Mouse (Mus musculus) v-Abl transformed pro-B cells (cell line): ENCODE data around the gene Zbtb32.

Experiments
- in situ Hi-C, 2 experiments: fragments of 400-800 bp; cut with MboI; formaldehyde crosslinking; loops; one replicate each; pipeline ENCODE4 v1.15.1; 2025; ENCODE audit not compliant: unreplicated experiment in 2 of 2

Gene Zbtb32

DNA sequence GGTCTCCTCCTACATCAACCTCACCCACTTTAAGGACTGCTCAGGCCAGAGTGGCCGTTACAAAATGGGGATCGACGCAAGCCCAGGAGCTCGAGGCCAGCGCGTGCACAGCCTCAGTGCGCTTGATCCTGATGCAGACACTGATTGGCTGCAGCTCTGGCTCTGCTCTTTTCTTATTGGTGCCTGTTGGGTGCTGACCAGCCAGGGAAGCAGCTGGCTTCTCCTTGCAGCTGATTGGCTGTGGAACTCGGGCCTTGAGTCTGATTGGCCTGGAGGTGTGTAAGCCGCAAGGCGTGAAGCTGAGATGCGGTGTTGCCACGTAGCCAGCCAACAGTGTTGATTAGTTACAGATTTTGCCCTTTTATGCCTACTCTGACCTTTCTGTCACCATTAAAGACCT lies at the start of gene Zbtb32:
Gene Zbtb32 (minus strand): TSS at position 124 of the 400 bp plus-strand sequence.
- in situ Hi-C loops: no loop called here

DNA sequence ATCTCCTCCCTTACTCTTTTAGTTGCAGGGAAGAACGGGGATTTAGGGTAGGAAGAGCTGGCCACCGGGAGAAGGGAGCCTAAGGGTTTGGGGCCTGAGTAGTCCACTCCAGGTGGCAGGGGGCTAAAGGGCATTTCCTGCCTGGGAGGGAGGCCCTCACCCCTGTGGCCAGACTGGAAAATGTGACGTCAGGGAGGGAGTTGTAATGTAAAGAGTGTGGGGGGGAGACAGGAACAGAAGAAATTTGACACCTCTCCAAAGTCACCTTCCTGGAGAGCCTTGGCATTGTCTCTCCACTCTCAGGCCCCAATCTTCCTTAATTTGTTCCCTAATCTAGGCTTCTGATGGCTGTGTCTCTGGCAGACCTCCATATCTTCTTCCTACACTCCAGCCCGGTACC lies 40.4 kb upstream of the Zbtb32 start:
- in situ Hi-C loops: no loop called here

DNA sequence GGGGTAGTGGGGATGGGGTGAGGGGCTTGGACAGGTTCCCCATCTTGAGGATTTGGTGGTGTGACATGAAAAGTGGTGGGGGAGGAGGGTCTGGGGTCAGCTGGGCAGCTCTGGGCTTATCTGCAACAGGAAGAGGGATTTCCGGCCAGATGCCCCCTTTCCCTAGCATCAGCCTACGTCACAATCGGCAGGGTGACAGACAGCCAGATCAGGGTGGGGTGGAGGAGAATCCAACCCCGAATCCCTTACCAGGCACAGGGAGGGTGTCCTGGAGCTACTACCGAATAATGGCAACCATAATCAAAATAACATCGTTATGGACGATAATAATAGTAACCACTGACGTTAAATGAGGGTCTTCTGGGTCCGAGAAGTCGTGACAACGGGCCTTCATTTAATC lies 37.7 kb upstream of the Zbtb32 start:
- in situ Hi-C loops: no loop called here

DNA sequence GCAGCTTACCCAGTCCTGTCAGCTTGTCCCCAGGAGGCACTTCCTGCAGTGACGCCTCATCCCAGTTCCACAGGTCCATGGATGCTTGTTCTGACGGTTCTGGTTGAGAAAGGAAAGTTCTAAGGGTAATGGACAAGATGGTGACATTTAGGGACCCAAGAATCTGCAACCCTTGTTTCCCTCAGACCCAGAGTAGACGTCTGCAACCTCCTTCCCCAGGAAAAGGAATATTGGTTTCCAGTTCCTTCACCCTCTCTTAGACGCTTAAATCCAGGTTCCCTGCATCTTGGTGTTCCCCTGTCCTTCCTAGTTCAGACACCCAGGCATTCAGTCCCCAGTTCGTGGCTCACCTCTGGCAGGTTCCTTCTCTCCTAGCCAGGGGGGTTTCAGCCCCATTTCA lies 37.0 kb upstream of the Zbtb32 start, which contains the start of gene Etv2:
Gene Etv2 (minus strand): TSS at position 101 of the 400 bp plus-strand sequence.
- in situ Hi-C loops: no loop called here

DNA sequence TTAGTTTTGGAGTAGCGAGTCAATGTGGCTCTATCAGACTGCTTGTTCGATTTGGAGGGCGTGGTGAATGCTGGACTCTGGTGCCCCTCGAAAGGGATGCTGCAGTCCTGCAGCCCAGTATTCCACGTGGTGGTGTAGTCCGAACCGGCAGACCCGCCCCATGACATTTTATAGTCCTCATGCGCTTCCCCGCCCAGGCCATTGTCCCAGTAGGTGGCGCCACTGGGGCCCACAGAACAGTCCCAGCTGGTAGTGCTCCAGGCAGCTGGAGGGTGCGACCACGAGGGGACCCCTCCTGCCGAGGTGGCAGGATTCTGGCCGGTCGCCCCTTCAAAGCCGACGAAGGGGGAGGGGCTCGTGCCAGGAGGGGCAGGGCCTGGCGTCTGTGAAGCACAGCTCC lies 35.9 kb upstream of the Zbtb32 start:
- in situ Hi-C loops: no loop called here

DNA sequence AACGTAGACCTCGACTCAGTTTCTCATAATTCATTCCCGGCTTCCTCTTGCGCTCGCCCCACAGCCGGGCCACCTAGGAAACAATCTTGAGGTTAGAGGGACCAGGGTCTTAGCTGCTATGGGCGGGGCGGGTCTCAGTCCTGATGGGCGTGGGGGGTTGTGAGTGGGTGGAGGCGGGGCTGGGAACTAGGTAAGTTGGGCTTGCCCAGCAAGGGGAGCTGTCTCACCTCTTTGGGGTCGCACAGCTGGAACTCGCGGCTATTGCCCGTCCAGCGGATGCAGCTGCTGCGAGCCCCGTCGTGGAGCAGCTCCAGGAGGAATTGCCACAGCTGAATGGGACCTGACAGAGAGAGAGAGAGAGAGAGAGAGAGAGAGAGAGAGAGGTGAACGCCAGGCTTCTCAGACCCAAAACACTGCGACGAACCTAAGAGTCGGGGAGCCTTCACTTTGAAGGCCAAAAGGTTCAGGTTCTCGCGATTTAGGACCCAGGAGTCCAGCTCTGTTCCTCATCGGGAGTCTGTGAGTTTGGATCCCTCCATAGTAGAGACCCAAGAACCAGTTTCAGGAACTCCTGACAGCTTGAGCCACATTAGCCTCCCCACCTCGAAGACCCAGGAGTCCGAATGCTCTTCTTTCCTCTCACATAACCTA lies 35.2 kb upstream of the Zbtb32 start:
- in situ Hi-C loops: no loop called here

DNA sequence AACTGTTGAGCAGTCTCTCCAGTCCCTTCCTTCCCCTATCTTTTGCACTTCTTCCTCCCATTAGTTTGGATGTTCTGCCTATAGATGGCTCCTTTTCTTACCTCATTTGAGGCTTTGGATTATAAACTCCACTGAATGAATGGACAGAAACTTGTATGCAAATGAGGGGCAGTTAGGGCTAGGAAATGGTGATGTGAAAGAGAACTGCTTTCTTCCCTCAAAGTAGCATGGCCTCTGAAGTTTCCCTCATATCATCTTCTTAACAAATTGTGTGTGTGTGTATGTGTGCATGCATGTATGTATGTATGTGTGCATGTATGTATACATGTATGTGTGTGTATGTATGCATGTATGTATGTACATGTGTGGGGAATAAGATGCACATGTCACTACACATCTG lies 30.3 kb upstream of the Zbtb32 start:
- in situ Hi-C loops: no loop called here

DNA sequence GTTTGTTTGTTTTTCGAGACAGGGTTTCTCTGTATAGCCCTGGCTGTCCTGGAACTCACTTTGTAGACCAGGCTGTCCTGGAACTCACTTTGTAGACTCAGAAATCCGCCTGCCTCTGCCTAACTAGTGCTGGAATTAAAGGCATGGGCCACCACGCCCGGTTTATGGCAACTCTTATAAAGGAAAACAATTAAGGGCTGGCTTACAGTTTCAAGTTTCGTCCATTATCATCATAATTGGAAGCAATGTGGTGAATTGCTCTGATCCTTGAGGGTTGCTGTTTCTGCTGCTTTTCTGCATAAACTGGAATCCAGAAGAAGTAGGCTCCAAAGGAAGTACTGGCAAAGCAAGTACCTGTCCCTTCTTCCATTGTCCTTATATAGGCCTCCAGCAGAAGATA lies 27.9 kb upstream of the Zbtb32 start:
- in situ Hi-C loops: no loop called here

DNA sequence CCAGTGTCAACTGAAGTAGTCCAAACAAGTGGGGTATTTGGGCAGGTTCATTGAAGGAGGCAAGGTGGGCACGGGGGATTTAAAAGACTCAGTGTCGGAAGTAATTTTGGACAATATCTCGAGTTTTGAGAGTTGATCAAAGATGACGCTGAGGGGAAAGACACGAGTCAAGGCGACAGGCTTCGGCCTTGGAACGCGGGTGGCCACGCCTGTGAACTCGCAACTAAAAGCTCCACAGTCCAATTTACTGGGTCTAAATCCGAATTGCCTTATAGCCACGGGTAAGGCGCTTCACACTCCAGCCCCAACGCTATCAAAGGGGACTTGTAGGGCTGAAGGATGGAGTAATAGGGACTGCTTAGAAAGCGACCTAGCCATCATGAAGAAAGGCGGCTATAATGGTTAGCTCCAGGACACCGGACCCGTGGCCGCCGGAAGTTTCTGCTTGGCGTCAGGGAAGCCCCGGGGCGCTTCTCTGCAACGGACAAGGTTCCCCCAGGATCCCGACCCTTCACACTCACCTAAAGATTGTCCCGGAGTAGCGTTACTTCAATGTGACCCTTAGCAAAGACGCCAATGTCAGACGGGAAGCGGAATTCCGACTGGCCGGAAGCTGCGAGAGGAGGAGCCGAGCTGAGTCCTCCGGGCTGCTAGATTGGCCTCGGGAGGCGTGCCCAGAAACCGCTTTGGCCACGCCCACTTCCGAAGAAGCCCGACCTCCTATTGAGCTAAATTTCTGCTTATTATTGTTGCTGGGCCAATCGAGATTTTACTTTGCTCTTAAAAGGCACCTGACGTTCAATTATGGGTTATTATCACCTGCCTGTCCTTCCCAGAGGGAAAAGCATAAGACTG lies 27.0 kb upstream of the Zbtb32 start, which contains the start of gene Cox6b1:
Gene Cox6b1 (minus strand): TSS at position 622 of the 855 bp plus-strand sequence.
- in situ Hi-C loops: no loop called here

DNA sequence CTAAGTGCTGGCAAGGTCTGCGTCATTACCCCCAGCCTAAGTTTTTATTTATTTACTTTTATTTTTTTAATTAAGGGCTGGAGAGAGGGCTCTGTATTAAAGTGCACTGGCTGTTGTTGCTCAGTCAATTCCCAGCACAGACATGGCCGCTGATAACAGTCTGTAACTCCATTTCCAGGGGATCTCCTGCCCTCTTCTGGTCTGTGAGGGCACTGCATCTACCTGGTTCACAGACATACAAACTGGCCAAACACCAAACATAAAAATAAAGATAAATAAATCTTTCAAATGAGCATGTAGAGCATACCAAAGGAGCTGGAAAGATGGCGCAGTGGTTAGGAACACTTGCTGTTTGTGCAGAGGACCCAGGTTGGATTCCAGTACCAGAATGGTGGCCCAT lies 20.5 kb upstream of the Zbtb32 start:
- in situ Hi-C loops: loop anchor here (5.0 to 25.0 kb wide), 3 partner anchors 127 to 282 kb away; partner anchors contain the start of gene Prodh2 (in 1 of the 2)

DNA sequence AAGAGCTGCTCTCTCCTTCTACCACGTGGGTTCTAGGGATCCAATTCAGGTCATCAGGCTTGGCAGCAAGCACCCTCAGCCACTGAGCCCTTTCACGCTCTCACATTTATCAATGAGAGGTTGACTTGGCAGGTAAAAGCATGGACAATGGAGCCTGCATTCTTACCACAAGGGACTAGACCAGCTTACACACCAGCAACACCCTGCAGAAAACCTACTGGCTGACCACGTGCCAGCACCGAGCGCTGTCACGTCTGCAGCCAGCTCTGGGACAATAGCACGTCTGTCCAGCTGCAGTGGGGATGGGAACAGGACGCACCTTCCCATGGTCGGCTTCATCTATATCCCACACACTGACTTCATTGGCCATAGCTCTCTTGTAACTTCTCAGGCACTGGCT lies 19.9 kb upstream of the Zbtb32 start:
- in situ Hi-C loops: loop anchor here (5.0 to 25.0 kb wide), 3 partner anchors 126 to 281 kb away; partner anchors contain the start of gene Prodh2 (in 1 of the 2)

DNA sequence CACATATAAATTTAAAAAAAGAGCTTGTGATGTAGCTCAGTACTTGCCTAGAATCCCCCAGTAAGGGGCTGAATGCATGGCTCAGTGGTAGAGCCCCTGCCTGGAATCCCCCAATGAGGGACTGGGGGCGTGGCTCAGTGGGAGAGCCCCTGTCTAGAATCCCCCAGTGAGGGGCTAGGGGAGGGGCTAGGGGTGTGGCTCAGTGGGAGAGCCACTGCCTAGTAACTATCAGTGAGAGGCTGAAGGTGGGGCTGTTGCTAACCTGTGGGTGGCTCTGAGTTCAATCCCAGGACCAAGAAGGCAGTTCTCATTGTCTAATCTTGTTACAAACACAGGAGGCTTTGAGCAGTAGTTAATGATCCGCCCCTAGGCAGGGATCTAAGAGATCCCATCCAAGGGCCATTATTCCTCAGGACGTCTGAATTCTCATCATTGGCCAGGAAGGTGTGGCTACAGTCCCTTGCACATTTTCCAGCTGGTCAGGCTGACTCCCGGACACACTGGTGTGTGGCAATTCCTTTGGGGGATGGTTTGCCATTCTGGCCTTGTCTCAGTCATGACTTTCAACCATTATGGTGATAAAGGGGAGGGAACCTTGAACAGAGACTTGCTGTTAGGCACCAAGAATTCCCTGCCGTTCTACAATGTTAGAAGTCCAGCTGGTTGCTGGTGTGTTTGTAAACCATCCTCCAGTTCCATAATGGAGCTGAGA lies 16.5 kb upstream of the Zbtb32 start:
- in situ Hi-C loops: loop anchor here (5.0 to 25.0 kb wide), 3 partner anchors 123 to 278 kb away; partner anchors contain the start of gene Prodh2 (in 1 of the 2)

DNA sequence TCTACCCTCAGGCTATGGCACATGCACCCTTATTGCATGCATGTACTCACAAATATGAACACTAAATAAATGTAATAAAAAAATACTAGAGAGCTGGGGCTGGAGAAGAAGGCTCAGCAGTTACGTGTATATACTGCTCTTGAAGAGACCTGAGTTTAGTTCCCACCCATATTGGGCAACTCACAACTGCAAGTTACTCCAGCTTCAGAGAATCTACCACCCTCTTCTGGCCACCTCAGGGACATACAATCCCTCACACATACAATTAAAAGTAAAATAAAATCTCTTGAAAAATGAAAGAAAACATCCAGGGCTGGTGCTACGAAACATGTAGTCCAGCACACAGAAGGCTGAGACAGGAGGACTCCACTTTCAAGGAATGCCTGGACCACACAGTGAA lies 15.7 kb upstream of the Zbtb32 start:
- in situ Hi-C loops: loop anchor here (10.0 to 25.0 kb wide), 2 partner anchors 270 to 277 kb away; no protein-coding TSS in a partner anchor

DNA sequence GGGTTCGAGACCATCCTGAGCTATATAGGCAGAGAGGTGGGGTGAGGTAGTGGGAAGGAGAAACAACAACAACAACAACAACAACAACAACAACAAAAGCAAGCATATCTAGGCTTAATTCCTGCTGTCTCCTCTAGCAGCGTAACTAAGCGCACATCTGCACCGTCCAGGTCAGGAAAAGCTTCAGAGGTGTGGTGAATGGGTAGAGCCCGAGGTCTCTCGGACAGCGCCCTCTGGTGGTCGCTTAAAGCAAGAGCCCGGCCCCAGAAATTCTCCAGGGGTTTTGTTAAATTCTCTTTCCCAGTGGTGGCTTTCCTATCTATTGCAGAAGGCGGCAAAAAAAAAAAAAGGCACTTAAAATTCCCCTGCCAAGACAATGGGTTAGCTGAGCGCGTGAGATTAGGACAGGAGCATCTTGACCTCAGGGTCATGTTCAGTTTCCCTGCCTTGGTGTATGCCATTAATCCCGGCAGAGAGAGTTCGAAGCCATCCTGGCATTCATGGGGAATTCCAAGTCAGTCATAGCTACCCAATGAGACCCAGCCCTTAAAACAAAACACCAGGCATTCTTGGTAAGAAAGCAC lies 14.9 kb upstream of the Zbtb32 start:
- in situ Hi-C loops: loop anchor here (10.0 to 25.0 kb wide), 2 partner anchors 269 to 276 kb away; no protein-coding TSS in a partner anchor

DNA sequence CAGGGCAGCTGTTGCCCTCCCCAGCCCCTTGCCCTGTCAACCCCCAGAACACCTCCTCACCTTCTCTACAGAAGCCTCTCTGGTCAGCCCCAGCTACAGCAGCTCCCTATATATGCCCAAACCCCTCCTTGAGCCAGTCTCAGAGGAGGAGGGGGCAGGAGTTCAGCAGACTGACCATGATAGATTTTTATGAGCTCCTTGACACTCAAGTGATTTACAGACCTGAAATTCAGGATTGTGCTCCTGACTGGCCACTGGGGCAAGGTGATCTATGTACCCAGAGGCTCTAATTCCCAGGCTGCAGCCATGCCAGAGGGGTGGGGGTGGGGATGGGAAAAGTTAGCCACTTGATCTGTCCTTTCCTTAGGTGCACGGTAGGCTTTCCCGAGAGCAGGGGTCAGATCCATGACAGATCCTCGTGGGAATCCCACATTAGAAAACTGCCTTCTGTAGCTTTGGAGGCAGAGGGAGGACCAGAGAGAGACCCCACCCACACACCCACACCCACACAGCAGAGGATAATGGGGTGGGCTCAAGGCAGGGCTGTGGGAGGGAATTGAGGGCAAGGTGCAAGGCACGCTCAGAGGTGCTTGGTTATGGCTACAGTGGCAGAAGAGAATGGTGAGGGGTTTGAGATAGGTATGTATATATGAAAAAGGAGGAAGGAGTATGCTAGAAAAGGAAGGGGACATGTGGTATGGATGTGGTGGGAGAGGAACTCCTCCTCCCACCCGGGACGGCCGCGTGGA lies 14.1 kb upstream of the Zbtb32 start, which contains the start of gene Upk1a:
Gene Upk1a (minus strand): TSS at position 194 of the 749 bp plus-strand sequence.
- in situ Hi-C loops: loop anchor here (10.0 to 25.0 kb wide), 2 partner anchors 268 to 276 kb away; no protein-coding TSS in a partner anchor

DNA sequence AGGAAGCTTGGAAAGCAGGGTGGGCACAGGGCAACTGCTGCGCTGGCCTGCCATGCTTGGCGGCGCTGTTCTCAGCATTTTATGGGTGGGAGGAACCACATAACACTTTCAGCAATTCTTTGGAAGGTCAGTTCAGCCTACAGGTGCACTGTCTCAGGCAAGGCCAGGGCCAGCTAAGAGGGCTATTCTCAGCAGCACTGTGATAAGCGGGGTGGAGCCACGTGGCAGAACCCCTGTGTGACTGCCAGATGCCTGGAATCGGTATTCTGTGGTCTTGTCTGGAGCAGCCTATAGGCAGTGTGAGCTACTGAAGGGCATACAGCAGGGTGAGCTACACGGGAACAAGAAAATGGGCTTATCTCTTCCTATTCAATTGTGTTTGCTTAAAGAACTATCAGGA lies 11.3 kb upstream of the Zbtb32 start:
- in situ Hi-C loops: loop anchor here (10.0 to 25.0 kb wide), 2 partner anchors 265 to 273 kb away; no protein-coding TSS in a partner anchor

DNA sequence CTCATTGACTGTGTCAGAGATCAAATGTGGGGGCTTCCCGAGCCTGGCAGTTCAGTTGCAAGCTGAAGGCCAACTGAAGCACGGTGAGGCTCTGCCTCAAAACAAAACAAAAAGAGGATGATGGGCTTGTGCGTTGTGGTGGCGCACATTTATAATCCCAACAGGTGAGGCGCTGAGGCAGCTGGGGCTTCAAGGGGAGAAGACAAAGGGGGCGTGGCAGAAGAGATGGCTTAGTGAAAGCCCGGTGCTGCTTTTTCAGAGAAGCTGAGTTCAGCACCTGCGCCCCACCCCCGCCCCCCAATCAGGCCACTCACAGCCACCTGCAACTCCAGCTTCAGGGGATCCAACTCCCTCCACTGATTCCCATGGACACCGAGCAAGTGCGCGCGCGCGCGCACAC lies 9.8 kb upstream of the Zbtb32 start:
- in situ Hi-C loops: loop anchor here in 1 of 2 experiments (5.0 to 25.0 kb wide), 2 partner anchors 116 to 271 kb away; partner anchors contain the start of gene Prodh2

DNA sequence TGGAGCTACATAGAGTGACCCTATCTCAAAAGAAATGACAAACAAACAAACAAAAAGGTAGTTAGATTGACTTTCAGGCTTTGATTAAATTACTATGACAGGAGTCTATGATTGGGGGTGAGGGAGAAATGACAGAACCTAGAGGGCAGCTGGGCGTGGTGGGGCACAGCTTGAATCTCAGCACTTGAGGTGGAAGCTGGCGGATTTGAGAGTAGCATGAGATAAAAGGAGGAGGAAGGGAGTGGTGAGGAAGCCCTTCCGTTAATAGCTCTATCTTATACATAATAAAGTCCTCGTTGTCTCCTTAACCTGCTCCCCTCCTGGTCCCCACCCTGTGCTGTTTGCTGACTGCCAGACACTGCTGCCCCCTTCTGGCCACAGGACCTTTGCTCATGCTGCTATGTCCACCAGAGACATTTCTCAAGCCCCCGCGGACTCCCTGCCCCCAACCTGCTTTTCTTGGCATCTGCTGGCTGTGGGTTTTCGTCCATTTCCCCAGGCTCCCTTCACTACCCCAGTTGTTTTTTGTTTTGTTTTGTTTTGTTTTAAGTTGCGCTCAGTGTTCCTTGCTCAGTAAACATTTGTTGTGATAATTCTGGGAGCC lies 9.1 kb upstream of the Zbtb32 start:
- in situ Hi-C loops: loop anchor here in 1 of 2 experiments (5.0 to 25.0 kb wide), 2 partner anchors 116 to 271 kb away; partner anchors contain the start of gene Prodh2

DNA sequence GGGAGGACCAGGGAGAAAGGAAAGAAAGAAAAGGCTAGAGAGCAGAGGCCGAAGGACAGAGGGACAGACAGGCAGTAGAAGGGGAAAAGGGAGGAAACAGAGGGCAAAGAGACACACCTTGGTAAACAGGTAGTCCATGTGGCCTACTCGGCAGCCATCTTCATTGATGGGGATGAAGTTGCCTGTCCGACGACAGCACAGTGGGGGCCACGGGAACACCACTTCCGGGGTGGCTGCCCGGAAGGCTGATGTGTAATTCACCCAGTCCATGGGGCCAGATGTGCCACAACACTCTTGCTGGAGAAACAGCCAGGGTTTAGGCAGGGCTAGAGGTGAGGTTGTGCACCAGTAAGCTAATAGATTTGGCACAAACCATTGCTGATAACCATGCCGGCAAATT lies 6.2 kb upstream of the Zbtb32 start:
- in situ Hi-C loops: loop anchor here in 1 of 2 experiments (5.0 to 25.0 kb wide), 2 partner anchors 113 to 268 kb away; partner anchors contain the start of gene Prodh2
